Mouse (Mus musculus) spleen, adult 2 months (tissue): Measurements from ENCODE around the gene Trim2.

Experiments
- CTCF ChIP-seq: fragments of 200-500 bp; IDR thresholded peaks from 2 replicates; pipeline ENCODE4 v1.5.1; 2011; ENCODE audit warnings: mild to moderate bottlenecking, inconsistent platforms; ENCODE audit not compliant: insufficient read depth, insufficient read length, insufficient replicate concordance; ENCODE audit errors: extremely low read depth
- POLR2A ChIP-seq: fragments of 200-500 bp; IDR thresholded peaks from 2 replicates; pipeline ENCODE4 v1.6.1; 2011; ENCODE audit warnings: low read depth, low read length, inconsistent platforms

- TF ChIP-seq CTCF (no peak), POLR2A (no peak)
These were observed 23.5 kb upstream of the Trim2 start for GRCm38 (mm10) chr3:84330210-84330609.
